Mouse (Mus musculus) bone marrow macrophage, adult 2 months (primary cell): ENCODE data around the gene Plin4. TPM values are rescaled to one million over a fixed set of nuclear protein-coding genes. Genes with fewer than 3 reads are reported as not detected.
A peak's percentile ranks its signal among the peaks of the same experiment; 100 is the strongest.

ENCODE experiments used
- H3K27ac ChIP-seq: 2 replicates; pipeline ENCODE4 v1.5.1; 2012; ENCODE audit warnings: low read depth, low read length; ENCODE audit not compliant: insufficient read depth
- H3K4me1 ChIP-seq: 2 replicates; pipeline ENCODE4 v1.6.1; 2012; ENCODE audit warnings: low read length; ENCODE audit not compliant: control insufficient read depth, insufficient read depth
- H3K4me3 ChIP-seq: 2 replicates; pipeline ENCODE4 v1.5.1; 2012; ENCODE audit warnings: mild to moderate bottlenecking, low read length, moderate library complexity; ENCODE audit not compliant: insufficient read depth
- CTCF ChIP-seq: IDR thresholded peaks from 2 replicates; pipeline ENCODE4 v1.5.1; 2012; ENCODE audit warnings: low read depth, mild to moderate bottlenecking, low read length, moderate library complexity
- POLR2A ChIP-seq: IDR thresholded peaks from 2 replicates; pipeline ENCODE4 v1.6.1; 2012; ENCODE audit warnings: mild to moderate bottlenecking, low read depth, low read length, borderline replicate concordance
- polyA plus RNA-seq: library from polyadenylated mRNA; stranded (reverse); fragments of >200 nt; gene quantifications from 2 replicates; pipeline ENCODE4 v1.2.4, GENCODE M21; 2012; ENCODE audit not compliant: missing spikeins, insufficient read depth, insufficient read length

Gene Plin4
- polyA plus RNA-seq, 1 experiment: 0.16 TPM

- Histone ChIP-seq H3K27ac (no peak overlapping the region), H3K4me3 (peak overlapping the region; percentile 77)
Measured at GRCm38 (mm10) chr17:56080781-56081585, 28.6 kb downstream of the Plin4 start.

DNA sequence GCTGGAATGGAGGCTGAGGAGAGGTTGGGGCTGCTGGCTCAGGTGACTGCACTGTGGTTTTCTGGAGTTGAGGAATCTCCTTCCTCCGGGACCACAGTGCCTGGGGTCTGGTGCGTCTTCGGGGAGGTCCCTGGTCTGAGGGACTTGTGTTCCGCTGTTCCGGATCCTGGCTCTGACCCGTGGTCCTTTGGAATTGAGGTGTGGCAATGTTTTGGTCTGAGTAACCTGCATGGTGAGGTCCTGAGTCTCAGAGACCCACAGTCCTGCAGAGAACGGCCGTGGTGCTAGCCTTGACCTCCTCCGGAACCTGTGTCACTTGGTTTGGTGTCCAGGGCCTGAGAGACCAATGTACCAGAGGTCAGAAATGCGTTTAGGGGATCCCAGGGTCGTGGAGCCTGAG is 29.7 kb downstream of the Plin4 start:
- no peak overlapping the region for H3K27ac ChIP-seq
- no peak for TF ChIP-seq POLR2A

More at GRCm38 (mm10) chr17:56080781-56081585, 28.6 kb downstream of the Plin4 start:
- TF ChIP-seq POLR2A: no peak
- no peak for TF ChIP-seq CTCF
- H3K4me1 ChIP-seq: peaks cover 16% of the 10 kb centered on the region

GRCm38 (mm10) chr17:56078880-56079795 is 30.5 kb downstream of the Plin4 start, which contains the start of gene Hdgfl2:
Hdgfl2 (plus strand) TSS chr17:56079634.
- Histone ChIP-seq H3K4me1 (peaks cover 23% of the 10 kb centered on the region), H3K4me3 (peak within 1 kb of the TSS; percentile 77), H3K27ac (peak within 1 kb of the TSS; percentile 41)
- TF ChIP-seq CTCF (no peak), POLR2A (peak; percentile 89)

More for the DNA sequence above, 29.7 kb downstream of the Plin4 start:
- Histone ChIP-seq H3K4me1 (peaks cover 22% of the 10 kb centered on the region), H3K4me3 (peak overlapping the region; percentile 77)

DNA sequence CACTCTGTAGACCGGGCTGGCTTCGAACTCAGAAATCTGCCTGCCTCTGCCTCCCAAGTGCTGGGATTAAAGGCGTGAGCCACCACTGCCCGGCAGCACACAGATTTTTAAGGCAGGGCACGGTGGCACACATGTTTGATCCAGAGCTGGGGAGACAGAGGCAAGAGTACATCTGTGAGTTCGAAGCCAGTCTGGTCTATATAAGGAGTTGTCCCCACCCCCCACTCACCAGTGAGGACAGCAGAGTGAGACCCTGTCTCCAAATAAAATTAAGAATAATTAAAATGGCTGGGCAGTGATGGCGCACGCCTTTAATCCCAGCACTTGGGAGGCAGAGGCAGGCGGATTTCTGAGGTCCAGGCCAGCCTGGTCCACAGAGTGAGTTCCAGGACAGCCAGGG is 31.2 kb downstream of the Plin4 start:
- Histone ChIP-seq H3K4me3 (peak overlapping the region; percentile 42), H3K27ac (peak overlapping the region; percentile 41), H3K4me1 (peaks cover 29% of the 10 kb centered on the region)

DNA sequence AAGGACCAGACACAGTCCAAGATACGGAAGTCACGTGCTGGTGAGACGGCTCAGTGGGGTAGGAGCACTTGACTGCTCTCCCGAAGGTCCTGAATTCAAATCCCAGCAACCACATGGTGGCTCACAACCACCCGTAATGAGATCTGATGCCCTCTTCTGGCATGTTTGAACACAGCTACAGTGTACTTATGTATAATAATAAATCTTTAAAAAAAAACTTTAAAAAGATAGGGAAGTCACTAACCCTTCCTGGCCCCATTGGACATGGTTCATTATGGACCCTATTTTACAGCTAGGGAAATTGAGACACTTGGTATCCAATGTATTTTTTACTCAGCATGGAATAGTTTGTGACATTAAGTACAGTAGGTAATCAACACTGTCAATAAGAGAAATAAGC is 32.1 kb downstream of the Plin4 start:
- Histone ChIP-seq H3K27ac (no peak overlapping the region), H3K4me3 (no peak overlapping the region), H3K4me1 (peaks cover 29% of the 10 kb centered on the region)
- TF ChIP-seq POLR2A (no peak), CTCF (no peak)

DNA sequence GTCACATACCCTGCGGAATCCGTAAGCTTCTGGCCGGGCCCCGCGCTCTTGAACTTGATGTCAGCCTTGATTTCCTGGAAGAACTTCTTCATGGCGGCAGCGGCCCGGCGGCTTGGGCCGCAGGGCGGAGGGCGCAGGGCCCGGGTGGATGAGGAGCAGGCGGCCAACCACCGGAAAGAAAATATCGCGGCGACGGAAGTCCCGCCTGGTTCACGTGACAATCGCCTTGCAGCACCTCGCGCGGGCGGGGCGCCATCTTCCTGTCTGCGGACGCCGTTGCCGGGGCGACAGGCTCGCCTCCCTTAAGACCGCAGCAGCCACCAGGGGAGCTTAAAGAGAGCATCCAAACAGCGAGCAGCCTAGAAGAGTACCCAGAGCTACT is 34.8 kb downstream of the Plin4 start, which contains the start of gene Ubxn6:
Gene Ubxn6, minus strand, starts transcription at position 202 of the 382 bp plus-strand sequence.
- Histone ChIP-seq H3K27ac (peak within 1 kb of the TSS; percentile 98), H3K4me1 (peaks cover 16% of the 10 kb centered on the region), H3K4me3 (peak within 1 kb of the TSS; percentile 86)
- TF ChIP-seq CTCF (no peak), POLR2A (no peak)

DNA sequence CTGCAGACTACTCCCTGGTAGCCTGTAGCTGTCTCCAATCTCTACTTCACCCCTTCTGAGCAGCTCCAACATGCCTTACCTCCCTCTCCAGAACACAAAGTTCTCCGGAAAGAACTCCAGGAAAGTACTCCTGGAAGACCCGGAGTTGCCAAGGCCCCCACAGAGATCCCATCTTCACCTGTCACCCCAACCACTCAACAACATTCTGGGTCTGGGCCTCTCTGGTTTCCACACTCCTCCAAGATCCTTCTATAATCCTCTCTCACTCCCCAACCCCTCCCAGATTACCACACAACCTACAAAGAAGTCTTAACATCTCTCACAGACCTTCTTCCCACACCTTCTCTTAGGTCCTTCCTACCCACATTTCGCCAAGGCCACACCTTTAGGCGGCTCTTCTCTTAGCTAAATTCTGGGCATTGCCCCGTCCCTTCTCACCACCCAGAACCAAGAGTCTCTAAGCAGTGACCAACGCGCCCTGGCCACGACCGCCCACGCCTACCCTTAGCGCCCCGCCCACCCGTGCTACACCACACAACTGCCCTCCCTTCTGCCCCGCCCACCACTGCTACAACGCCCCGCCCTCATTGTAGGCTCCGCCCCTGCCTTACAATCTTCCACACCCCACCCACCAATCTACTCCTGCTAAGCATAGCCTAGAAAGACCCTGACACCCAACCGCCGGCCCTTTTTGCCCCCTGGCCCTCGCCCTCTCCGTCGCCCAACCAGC is 35.3 kb downstream of the Plin4 start:
- Histone ChIP-seq H3K4me3 (peak overlapping the region; percentile 86), H3K27ac (peak overlapping the region; percentile 98), H3K4me1 (peaks cover 16% of the 10 kb centered on the region)
- no peak for TF ChIP-seq POLR2A
- TF ChIP-seq CTCF: no peak

GRCm38 (mm10) chr17:56072243-56072642 is 37.4 kb downstream of the Plin4 start:
- Histone ChIP-seq H3K4me1 (peaks cover 12% of the 10 kb centered on the region), H3K4me3 (no peak overlapping the region), H3K27ac (no peak overlapping the region)
- no peak for TF ChIP-seq POLR2A
- no peak for TF ChIP-seq CTCF

DNA sequence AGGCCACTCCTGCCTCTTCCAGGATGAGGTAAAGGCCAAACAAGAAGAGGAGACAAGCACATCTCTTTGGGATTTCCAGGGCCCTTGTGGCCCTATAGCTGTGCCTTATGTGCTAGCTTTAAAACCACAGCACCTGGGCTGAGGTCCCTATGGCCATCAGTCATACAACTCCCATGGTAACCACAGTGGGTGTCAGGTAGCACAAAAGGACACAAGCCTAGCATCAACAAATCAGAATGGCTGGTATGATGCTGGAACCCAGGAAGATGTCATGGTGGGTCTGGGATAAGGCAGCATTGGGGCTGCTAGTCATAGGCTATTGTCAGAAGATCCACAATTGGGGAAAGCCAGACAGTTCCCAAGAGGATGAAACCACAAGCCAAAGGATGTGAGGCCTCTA is 38.5 kb downstream of the Plin4 start:
- H3K4me1 ChIP-seq: peaks cover 15% of the 10 kb centered on the region
- no peak overlapping the region for H3K27ac ChIP-seq

DNA sequence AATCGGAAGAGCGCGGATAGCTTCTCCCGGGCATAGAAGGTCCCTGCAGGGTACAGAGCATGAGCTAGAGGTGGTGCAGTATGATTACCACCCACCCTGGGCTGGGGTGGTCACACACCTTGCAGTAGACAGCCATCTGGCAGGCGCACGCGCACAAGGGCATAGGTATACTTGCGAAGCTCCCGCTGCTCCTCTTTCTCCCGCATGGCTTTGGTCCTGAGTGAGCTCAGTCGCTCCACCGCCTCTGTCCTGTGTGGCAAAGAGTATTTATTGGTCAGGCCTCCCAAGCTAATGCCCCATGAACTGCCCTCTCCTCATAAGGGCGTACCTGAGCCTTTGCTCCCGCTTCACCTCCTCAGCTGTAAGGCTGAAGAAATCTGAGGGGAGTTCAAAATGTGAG is 40.5 kb downstream of the Plin4 start:
- peaks cover 7% of the 10 kb centered on the region; the same call in 1 of the 2 replicates for H3K4me1 ChIP-seq
- no peak overlapping the region for H3K4me3 ChIP-seq
- no peak overlapping the region for H3K27ac ChIP-seq
- TF ChIP-seq POLR2A: no peak
- no peak for TF ChIP-seq CTCF

More for the DNA sequence above, 38.5 kb downstream of the Plin4 start:
- no peak for TF ChIP-seq POLR2A
- no peak for TF ChIP-seq CTCF
- H3K4me3 ChIP-seq: no peak overlapping the region
